Mouse (Mus musculus) spleen, adult 12 weeks (tissue): ENCODE measurements around the gene Rpusd3.
A peak's percentile ranks its signal among the peaks of the same experiment; 100 is the strongest.

Experiments
- DNase-seq: peaks from one replicate; pipeline ENCODE4 v3.0.0; 2022; ENCODE audit warnings: low spot score

The Rpusd3 gene

GRCm38 (mm10) chr6:113429965-113430364 lies 10.8 kb upstream of the Rpusd3 start:
- DNase-seq, result no peak

GRCm38 (mm10) chr6:113428006-113428405 lies 8.9 kb upstream of the Rpusd3 start:
- DNase-seq, result no peak

GRCm38 (mm10) chr6:113427397-113427796 lies 8.3 kb upstream of the Rpusd3 start:
- peak; percentile 29 for DNase-seq

- DNase-seq, result no peak
Measured at GRCm38 (mm10) chr6:113426696-113427095, 7.6 kb upstream of the Rpusd3 start.

GRCm38 (mm10) chr6:113424187-113424586 lies 5.0 kb upstream of the Rpusd3 start:
- no peak for DNase-seq

GRCm38 (mm10) chr6:113423000-113423399 lies 3.9 kb upstream of the Rpusd3 start:
- no peak for DNase-seq

GRCm38 (mm10) chr6:113418441-113419198 lies 520 bp downstream of the Rpusd3 start:
- DNase-seq, result no peak

- DNase-seq, result no peak
Measured at GRCm38 (mm10) chr6:113416416-113416815, 2.7 kb downstream of the Rpusd3 start.

GRCm38 (mm10) chr6:113410001-113410400 lies 9.1 kb downstream of the Rpusd3 start:
- DNase-seq, result no peak

GRCm38 (mm10) chr6:113406683-113407082 lies 12.5 kb downstream of the Rpusd3 start:
- no peak for DNase-seq

- DNase-seq, result no peak
Measured at GRCm38 (mm10) chr6:113405483-113405882, 13.7 kb downstream of the Rpusd3 start.

- no peak for DNase-seq
Measured at GRCm38 (mm10) chr6:113404649-113405448, 14.3 kb downstream of the Rpusd3 start.

GRCm38 (mm10) chr6:113402094-113402493 lies 17.0 kb downstream of the Rpusd3 start:
- DNase-seq, result no peak

- no peak for DNase-seq
Measured at GRCm38 (mm10) chr6:113396270-113397030, 22.7 kb downstream of the Rpusd3 start.

GRCm38 (mm10) chr6:113395501-113395900 lies 23.6 kb downstream of the Rpusd3 start:
- no peak for DNase-seq

- DNase-seq, result no peak
Measured at GRCm38 (mm10) chr6:113394811-113395210, 24.3 kb downstream of the Rpusd3 start.

GRCm38 (mm10) chr6:113393951-113394350 lies 25.2 kb downstream of the Rpusd3 start:
- no peak for DNase-seq

GRCm38 (mm10) chr6:113392387-113393071 lies 26.6 kb downstream of the Rpusd3 start:
- DNase-seq, result no peak

- DNase-seq, result no peak
Measured at GRCm38 (mm10) chr6:113392015-113392386, 27.1 kb downstream of the Rpusd3 start.

- DNase-seq, result no peak
Measured at GRCm38 (mm10) chr6:113390715-113391114, 28.4 kb downstream of the Rpusd3 start.

GRCm38 (mm10) chr6:113388960-113389359 lies 30.2 kb downstream of the Rpusd3 start, which contains the start of gene Ttll3:
Gene Ttll3, plus strand, starts transcription at chr6:113389260.
- no peak for DNase-seq

- no peak for DNase-seq
Measured at GRCm38 (mm10) chr6:113386025-113386424, 33.1 kb downstream of the Rpusd3 start.
